Mouse (Mus musculus): Measurements from ENCODE around the gene Hecw2. TPM values are rescaled to one million over a fixed set of nuclear protein-coding genes. Genes with fewer than 3 reads are reported as not detected.

The Hecw2 gene
- total RNA-seq (2014; fragmentation: Nextera tagmentation) (not detected in 2 replicates), total RNA-seq (2017) (not detected in 2 replicates)

- no peak for ATAC-seq (replicated peaks; ENCODE audit: low FRiP score, low TSS enrichment, poor library complexity, severe bottlenecking)
These were observed at the start of gene Hecw2 for GRCm38 (mm10) chr1:54194954-54195305. TSS of gene Hecw2 (minus strand) at chr1:54195168.

DNA sequence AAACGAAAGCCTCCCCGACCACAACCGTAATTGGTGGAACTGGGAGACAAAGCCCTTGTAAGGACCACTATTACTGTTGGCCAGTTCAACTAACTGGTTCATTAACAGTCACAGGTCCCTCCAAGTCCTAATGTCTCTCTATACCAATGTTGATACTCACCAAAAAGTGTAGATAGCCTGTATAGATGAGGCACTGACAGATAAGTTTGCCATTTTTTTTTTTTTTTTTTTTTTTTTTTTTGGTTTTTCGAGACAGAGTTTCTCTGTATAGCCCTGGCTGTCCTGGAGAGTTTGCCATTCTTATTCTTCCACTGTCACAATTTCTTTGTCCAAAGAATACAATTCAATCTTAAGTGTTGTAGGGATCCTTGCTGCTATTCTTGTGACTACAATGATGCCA, 47.8 kb upstream of the Hecw2 start:
- no peak for ATAC-seq (replicated peaks; ENCODE audit: low FRiP score, low TSS enrichment, poor library complexity, severe bottlenecking)

DNA sequence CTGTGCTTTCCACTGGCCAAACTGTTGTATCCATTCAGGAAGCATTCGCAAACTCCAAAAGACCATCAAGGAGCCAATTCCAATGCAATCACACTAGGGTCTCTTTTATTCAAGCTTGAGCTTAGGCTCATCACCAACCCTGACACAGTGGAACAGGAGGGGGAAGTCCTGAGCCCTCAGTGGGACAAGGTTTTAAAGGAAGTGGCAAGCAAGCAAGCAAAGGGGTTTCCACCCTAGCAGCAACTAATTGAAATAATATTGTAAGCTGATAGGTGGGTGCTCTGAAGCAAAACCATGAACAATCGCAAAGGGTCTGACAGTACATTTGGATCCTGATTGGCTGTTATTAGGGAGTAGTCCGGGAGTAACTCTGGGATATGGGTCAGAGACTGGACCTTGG, 25.3 kb upstream of the Hecw2 start:
- ATAC-seq (replicated peaks; ENCODE audit: low FRiP score, low TSS enrichment, poor library complexity, severe bottlenecking), result no peak

DNA sequence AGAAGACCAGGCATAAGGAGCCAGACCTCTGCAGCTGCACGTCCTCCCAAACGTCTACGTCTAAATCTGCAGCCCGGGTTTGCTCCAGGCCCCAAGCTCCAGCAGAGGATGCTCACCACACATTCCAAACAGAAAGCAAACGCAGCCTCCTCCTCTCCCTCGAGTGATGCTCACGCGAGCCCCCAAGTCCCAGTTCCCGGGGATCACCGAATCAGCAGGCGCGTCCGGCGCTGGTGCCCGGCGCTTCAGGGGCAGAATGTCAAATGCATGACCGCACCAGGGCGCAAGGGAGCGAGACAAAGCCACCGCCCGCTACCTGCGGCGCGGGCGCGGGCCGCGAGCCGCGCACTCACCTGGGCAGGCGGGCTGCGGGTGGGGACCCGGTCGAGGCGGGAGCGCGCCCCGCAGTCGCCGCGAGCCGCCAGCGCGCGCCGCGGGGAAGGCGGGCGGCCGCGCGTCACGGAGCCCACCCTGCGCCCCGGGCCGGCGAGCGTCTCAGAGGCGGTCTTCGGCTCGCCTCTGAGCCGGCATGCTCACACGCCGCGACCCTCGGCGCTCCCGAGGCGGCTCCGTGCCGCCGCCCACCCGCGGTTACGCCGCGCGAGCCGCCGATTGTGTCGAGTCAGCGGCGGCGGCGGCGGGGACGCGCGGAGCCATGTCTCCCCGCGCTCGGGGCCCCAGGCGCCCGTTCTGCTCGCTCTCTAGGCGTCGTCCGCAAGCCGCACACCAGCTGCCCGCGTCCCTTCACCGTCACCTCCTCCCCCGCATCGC, 600 bp downstream of the Hecw2 start:
- ATAC-seq (replicated peaks; ENCODE audit: low FRiP score, low TSS enrichment, poor library complexity, severe bottlenecking), result no peak

- ATAC-seq (replicated peaks; ENCODE audit: low FRiP score, low TSS enrichment, poor library complexity, severe bottlenecking), result no peak
These were observed 1.7 kb downstream of the Hecw2 start for GRCm38 (mm10) chr1:54193191-54193770.

- no peak for ATAC-seq (replicated peaks; ENCODE audit: low FRiP score, low TSS enrichment, poor library complexity, severe bottlenecking)
These were observed 7.4 kb downstream of the Hecw2 start for GRCm38 (mm10) chr1:54187579-54187978.

- no peak for ATAC-seq (replicated peaks; ENCODE audit: low FRiP score, low TSS enrichment, poor library complexity, severe bottlenecking)
These were observed 8.6 kb downstream of the Hecw2 start for GRCm38 (mm10) chr1:54186347-54186746.

- ATAC-seq (replicated peaks; ENCODE audit: low FRiP score, low TSS enrichment, poor library complexity, severe bottlenecking), result no peak
These were observed 14.3 kb downstream of the Hecw2 start for GRCm38 (mm10) chr1:54180663-54181062.

GRCm38 (mm10) chr1:54179179-54179578, 15.8 kb downstream of the Hecw2 start:
- ATAC-seq (replicated peaks; ENCODE audit: low FRiP score, low TSS enrichment, poor library complexity, severe bottlenecking), result no peak

GRCm38 (mm10) chr1:54176592-54176991, 18.4 kb downstream of the Hecw2 start:
- no peak for ATAC-seq (replicated peaks; ENCODE audit: low FRiP score, low TSS enrichment, poor library complexity, severe bottlenecking)

- no peak for ATAC-seq (replicated peaks; ENCODE audit: low FRiP score, low TSS enrichment, poor library complexity, severe bottlenecking)
These were observed 27.0 kb downstream of the Hecw2 start for GRCm38 (mm10) chr1:54168014-54168413.

GRCm38 (mm10) chr1:54159531-54159930, 35.4 kb downstream of the Hecw2 start:
- ATAC-seq (replicated peaks; ENCODE audit: low FRiP score, low TSS enrichment, poor library complexity, severe bottlenecking), result no peak

DNA sequence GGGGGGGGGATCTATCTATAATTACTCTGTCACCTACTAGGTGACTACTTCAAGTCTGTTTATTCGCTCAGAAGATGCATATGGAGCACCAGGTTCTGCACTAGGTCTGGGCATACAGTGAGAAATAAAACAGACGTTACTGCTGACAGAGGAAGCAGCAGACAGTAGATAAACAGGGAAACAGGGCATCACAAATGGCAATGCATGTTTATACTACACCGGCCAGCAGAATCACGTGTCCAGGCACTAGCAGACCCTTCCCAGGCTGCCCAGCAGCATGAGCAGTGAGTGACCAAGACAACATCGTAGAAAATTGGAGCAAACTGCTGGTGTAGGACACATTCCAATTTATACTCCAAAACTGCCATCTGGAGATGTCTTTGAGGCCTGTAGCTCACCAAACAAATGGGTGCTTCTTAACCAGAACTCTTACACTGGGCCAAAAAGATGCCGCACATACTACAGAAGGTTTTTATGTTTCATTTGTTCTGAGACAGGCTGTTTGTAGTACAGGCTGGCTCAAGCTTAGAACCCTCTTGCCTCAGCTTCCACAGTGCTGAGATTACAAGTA, 41.7 kb downstream of the Hecw2 start:
- ATAC-seq (replicated peaks; ENCODE audit: low FRiP score, low TSS enrichment, poor library complexity, severe bottlenecking), result no peak

- no peak for ATAC-seq (replicated peaks; ENCODE audit: low FRiP score, low TSS enrichment, poor library complexity, severe bottlenecking)
These were observed 49.9 kb downstream of the Hecw2 start for GRCm38 (mm10) chr1:54145106-54145505.

GRCm38 (mm10) chr1:54133802-54134436, 61.0 kb downstream of the Hecw2 start:
- no peak for ATAC-seq (replicated peaks; ENCODE audit: low FRiP score, low TSS enrichment, poor library complexity, severe bottlenecking)

DNA sequence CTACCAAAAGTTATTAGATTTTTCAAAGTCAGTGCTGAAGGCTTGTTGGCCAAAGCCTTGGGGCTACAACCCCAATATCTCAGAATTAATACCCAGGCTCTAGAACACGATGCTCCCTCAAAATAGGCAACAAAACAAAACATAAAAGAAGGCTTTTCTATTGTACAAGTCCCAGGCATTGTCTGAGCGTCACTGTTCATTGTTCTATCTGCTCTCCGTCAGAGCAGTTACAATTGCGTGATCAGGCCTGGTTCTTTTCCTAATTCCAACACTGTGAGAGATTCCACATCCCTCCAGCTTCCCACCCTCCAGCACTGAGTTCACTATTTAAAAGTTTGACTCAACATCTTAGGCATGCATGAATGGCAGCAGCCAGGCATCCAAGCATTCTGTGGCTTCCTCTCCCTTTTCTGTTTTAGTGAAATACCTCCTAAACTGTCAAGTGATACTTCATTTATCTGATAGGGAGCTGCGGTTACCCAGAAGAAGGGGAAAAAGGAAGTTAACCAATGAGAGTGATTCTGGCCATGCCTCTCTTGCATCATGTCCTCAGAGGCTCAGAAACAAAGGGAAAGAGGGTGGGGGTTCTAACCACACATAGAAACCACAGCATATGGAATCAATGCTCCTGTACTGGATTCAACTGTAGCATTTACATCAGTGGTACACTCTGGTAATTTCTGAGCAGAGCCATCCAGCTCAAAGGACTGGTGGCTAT, 66.1 kb downstream of the Hecw2 start:
- ATAC-seq (replicated peaks; ENCODE audit: low FRiP score, low TSS enrichment, poor library complexity, severe bottlenecking), result no peak

GRCm38 (mm10) chr1:54126991-54127742, 67.8 kb downstream of the Hecw2 start:
- ATAC-seq (replicated peaks; ENCODE audit: low FRiP score, low TSS enrichment, poor library complexity, severe bottlenecking), result no peak

DNA sequence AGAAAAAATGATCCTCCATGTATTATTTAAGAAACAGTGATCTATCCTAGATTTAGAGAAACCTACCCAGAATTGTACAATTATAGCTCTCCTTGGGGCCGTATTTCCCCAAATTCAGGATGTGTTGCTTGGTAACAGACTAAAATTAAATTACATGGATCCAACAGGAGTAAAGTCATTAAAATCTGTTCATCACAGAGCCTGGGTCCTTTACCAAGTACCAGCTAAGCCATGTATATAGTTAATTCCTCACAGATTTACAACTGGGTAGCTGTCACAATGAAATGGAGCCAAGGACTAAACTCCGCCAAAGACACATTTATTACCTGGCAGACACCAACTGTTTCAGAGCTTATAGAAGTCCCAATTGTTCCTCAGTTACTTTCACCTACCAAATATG, 72.4 kb downstream of the Hecw2 start:
- ATAC-seq (replicated peaks; ENCODE audit: low FRiP score, low TSS enrichment, poor library complexity, severe bottlenecking), result no peak

DNA sequence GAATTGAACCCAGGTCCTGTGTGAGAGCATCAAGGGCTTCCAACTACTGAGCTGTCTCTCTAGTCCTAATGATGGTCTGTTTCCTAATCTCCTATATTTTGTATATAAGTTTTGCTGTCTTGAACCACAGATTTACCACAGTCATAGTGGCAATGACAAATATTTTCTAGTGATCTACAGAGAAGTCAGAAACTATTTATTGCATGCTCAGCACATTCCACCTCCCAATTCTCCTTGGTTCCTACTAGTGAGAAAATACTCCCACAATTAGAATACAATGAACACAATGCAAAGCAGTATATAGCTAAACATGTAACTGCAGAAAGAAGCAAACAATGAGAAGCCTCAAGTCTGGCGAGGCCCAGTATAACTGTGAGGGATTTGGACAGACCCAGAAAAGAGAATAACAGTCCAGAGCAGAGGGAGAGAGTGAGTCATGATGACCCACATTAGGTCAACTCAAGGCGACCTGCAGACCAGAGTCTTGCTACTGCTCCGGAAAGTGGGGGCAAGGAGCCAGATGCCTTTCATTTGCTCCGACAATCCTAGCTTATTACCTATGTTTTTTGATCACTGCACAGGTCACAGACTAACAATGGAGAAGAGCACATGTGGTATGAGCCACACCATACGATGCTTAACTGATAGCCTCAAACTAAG, 73.8 kb downstream of the Hecw2 start:
- no peak for ATAC-seq (replicated peaks; ENCODE audit: low FRiP score, low TSS enrichment, poor library complexity, severe bottlenecking)

Data from megakaryocyte-erythroid progenitor cell, adult 5-6 weeks (primary cell).